In genomic region chr7:50205268-50205667, GRCm38 (mm10) we compare ENCODE assay signal across 12 mouse cellular contexts.
DNase-seq lines count a peak whose midpoint lies in the region; ATAC-seq and TF ChIP-seq lines count a peak whose summit lies in the region.
"Had no signal": no experiment of that assay in that cellular context is flagged by ENCODE, and none has a peak within 500 bp of the region (broad histone marks: within the 10 kb centered on the region; RNA-seq: fewer than 3 reads in every experiment).

No protein-coding gene starts in this region.

- no peak for TF ChIP-seq CTCF in kidney, adult 2 months (conservative IDR thresholded peaks at IDR 0.05; ENCODE audit: insufficient read depth, insufficient read length, low read depth, low read length)

- no peaks in the 10 kb centered on the region for H3K27me3 ChIP-seq in kidney, adult 2 months (replicated peaks; ENCODE audit: control insufficient read depth, insufficient read depth, low read length)
- no peaks in the 10 kb centered on the region for H3K27me3 ChIP-seq in kidney, embryonic 14.5 days (ENCODE audit: control insufficient read depth, insufficient read depth, low read length)
- H3K27me3 ChIP-seq: embryonic facial prominence, embryonic 12.5 days had no signal

- ATAC-seq in kidney, embryonic 14.5 days (ENCODE audit: low FRiP score, low TSS enrichment): peak; percentile 80; the same call in 1 of the 2 replicates

- no peak overlapping the region for H3K4me3 ChIP-seq in kidney, adult 2 months (ENCODE audit: insufficient read depth, low read depth, low read length)
- no peak overlapping the region for H3K4me3 ChIP-seq in kidney, embryonic 14.5 days (ENCODE audit: low read length)
- H3K4me3 ChIP-seq: embryonic facial prominence, embryonic 12.5 days; neural tube, embryonic 13.5 days had no signal

- 32% methylated on average over 2 of the region's 2 CpGs for WGBS in kidney, adult 2 months
- WGBS in kidney, embryonic 14.5 days: 41% methylated on average over 2 of the region's 2 CpGs

- TF ChIP-seq POLR2A in kidney, adult 2 months (IDR thresholded peaks at IDR 0.05; ENCODE audit: low read depth, low read length): no peak

- no peak overlapping the region for H3K9ac ChIP-seq in kidney, embryonic 14.5 days (ENCODE audit: low read depth, low read length)
- H3K9ac ChIP-seq: embryonic facial prominence, embryonic 12.5 days; neural tube, embryonic 13.5 days had no signal

- H3K9me3 ChIP-seq in kidney, embryonic 14.5 days (ENCODE audit: control insufficient read depth, low read length): no peaks in the 10 kb centered on the region
- H3K9me3 ChIP-seq: embryonic facial prominence, embryonic 12.5 days; neural tube, embryonic 13.5 days had no signal

- H3K4me2 ChIP-seq in kidney, embryonic 14.5 days (replicated peaks; ENCODE audit: low read depth, low read length): no peak overlapping the region
- H3K4me2 ChIP-seq: embryonic facial prominence, embryonic 12.5 days; neural tube, embryonic 13.5 days had no signal

- H3K36me3 ChIP-seq in kidney, adult 2 months (ENCODE audit: control insufficient read depth, insufficient read depth, low read length): no peaks in the 10 kb centered on the region
- H3K36me3 ChIP-seq in kidney, embryonic 14.5 days (ENCODE audit: control insufficient read depth, insufficient read depth, low read length): no peaks in the 10 kb centered on the region
- H3K36me3 ChIP-seq: embryonic facial prominence, embryonic 12.5 days; neural tube, embryonic 13.5 days had no signal

- no peak overlapping the region for H3K27ac ChIP-seq in kidney, adult 2 months (ENCODE audit: insufficient read depth, low read depth, low read length)
- no peak overlapping the region for H3K27ac ChIP-seq in kidney, embryonic 14.5 days (ENCODE audit: low read depth, low read length)
- H3K27ac ChIP-seq: embryonic facial prominence, embryonic 12.5 days; macrophage; neural tube, embryonic 13.5 days had no signal

- DNase-seq in kidney, adult 2 months: peak; percentile 14
- DNase-seq in kidney, postnatal 25 days: no peak
- peak; percentile 50 for DNase-seq in gonadal fat pad, adult 2 months (ENCODE audit: low read depth)
- DNase-seq in lung, postnatal 4 days: peak; percentile 6 to 23
- no peak for DNase-seq in ovary, postnatal 14 days (ENCODE audit: low spot score)
- DNase-seq in T-cell, adult 2 months (ENCODE audit: low spot score): no peak
- no peak for DNase-seq in right cerebral cortex, postnatal 25 days
- DNase-seq: adrenal gland, postnatal 14 days had no signal

- H3K4me1 ChIP-seq in kidney, adult 2 months (ENCODE audit: control insufficient read depth, insufficient read depth, low read length): no peaks in the 10 kb centered on the region
- no peaks in the 10 kb centered on the region for H3K4me1 ChIP-seq in kidney, embryonic 14.5 days (ENCODE audit: control insufficient read depth, insufficient read depth, low read length)
- H3K4me1 ChIP-seq: embryonic facial prominence, embryonic 12.5 days; neural tube, embryonic 13.5 days had no signal

Comparison
In these comparisons a context has a peak if more than half of its experiments do, and no peak if none do; other contexts are left out.
1. DNase-seq: peak in kidney, adult 2 months (single experiment), gonadal fat pad, adult 2 months (single experiment) and lung, postnatal 4 days (2 of 2); none in kidney, postnatal 25 days (0 of 2), ovary, postnatal 14 days (single experiment), T-cell, adult 2 months (single experiment) and right cerebral cortex, postnatal 25 days (single experiment).